Mouse (Mus musculus) kidney, adult 2 months (tissue): ENCODE measurements around the gene Dnm2.

Experiments used
- CTCF ChIP-seq: fragments of 200-500 bp; conservative IDR thresholded peaks from 2 replicates; pipeline ENCODE4 v1.5.1; 2011; ENCODE audit warnings: low read depth, mild to moderate bottlenecking, control low read depth, low read length, moderate library complexity, mixed read lengths; ENCODE audit not compliant: insufficient read depth, insufficient read length
- POLR2A ChIP-seq: fragments of 200-500 bp; IDR thresholded peaks from one replicate; pipeline ENCODE4 v1.6.1; 2011; ENCODE audit warnings: low read depth, low read length, control low read depth

- TF ChIP-seq CTCF: no peak
- no peak for TF ChIP-seq POLR2A
These were observed 3.5 kb downstream of the Dnm2 start for GRCm38 (mm10) chr9:21428178-21428577.
